Mouse (Mus musculus) subcutaneous adipose tissue, adult 2 months (tissue): Measurements from ENCODE around the gene Patl2. TPM values are rescaled to one million over a fixed set of nuclear protein-coding genes. Genes with fewer than 3 reads are reported as not detected.

Source experiments
- polyA plus RNA-seq: library from polyadenylated mRNA; depleted of rRNA; stranded (reverse); fragments of >200 nt; gene quantifications from 2 replicates; pipeline ENCODE4 v1.2.3, GENCODE M21; 2012; ENCODE audit warnings: low replicate concordance; rRNA removed

The Patl2 gene
- not detected in 2 replicates for polyA plus RNA-seq

GRCm38 (mm10) chr2:122186106-122186505 is at the start of gene Patl2, which contains the start of gene Terb2:
Patl2 (minus strand) TSS chr2:122186189.
Terb2 (plus strand) TSS chr2:122186272.

GRCm38 (mm10) chr2:122234611-122235288 is 48.8 kb upstream of the Patl2 start, which contains the start of gene Sord:
Sord (plus strand) TSS chr2:122234749.

GRCm38 (mm10) chr2:122160680-122161079 is 25.3 kb downstream of the Patl2 start, which contains the start of gene Trim69:
Trim69 (plus strand) TSS chr2:122160700.

GRCm38 (mm10) chr2:122147508-122148241 is 38.3 kb downstream of the Patl2 start, which contains the start of gene B2m:
B2m (plus strand) TSS chr2:122147686.

GRCm38 (mm10) chr2:122117961-122118958 is 67.7 kb downstream of the Patl2 start, which contains the start of gene Spg11:
Spg11 (minus strand) TSS chr2:122118386.

Other genes starting within 250 kb of the Patl2 start
- gene Ctdspl2, start 230.2 kb downstream of the Patl2 start, polyA plus RNA-seq, result 4.9 and 9.0 TPM in 2 replicates
- 0.06 TPM in 1 of 2 replicates, not detected in the other for gene Mageb3, start 230.1 kb downstream of the Patl2 start, polyA plus RNA-seq
- gene Eif3j1, start 157.6 kb downstream of the Patl2 start, polyA plus RNA-seq, result 4.0 and 6.2 TPM in 2 replicates
- gene Spg11, start 67.8 kb downstream of the Patl2 start, polyA plus RNA-seq, result 10.6 and 13.6 TPM in 2 replicates
- 1,289 and 2,871 TPM in 2 replicates for gene B2m, start 38.5 kb downstream of the Patl2 start, polyA plus RNA-seq
- gene Trim69, start 25.5 kb downstream of the Patl2 start, polyA plus RNA-seq, result 0.09 and 0.24 TPM in 2 replicates
- not detected in 2 replicates for gene Terb2, start 83 bp upstream of the Patl2 start, polyA plus RNA-seq
- 25.4 and 41.6 TPM in 2 replicates for gene Sord, start 48.6 kb upstream of the Patl2 start, polyA plus RNA-seq
- gene Duox2, start 112.3 kb upstream of the Patl2 start, polyA plus RNA-seq, result 0.27 and 0.81 TPM in 2 replicates
- 0.09 and 0.54 TPM in 2 replicates for gene Duoxa2, start 112.7 kb upstream of the Patl2 start, polyA plus RNA-seq
- 2.9 and 14.9 TPM in 2 replicates for gene Duoxa1, start 127.5 kb upstream of the Patl2 start, polyA plus RNA-seq
- gene Duox1, start 129.5 kb upstream of the Patl2 start, polyA plus RNA-seq, result 0.58 and 2.0 TPM in 2 replicates
- gene Shf, start 183.0 kb upstream of the Patl2 start, polyA plus RNA-seq, result 13.9 and 15.1 TPM in 2 replicates
- 8.5 and 40.7 TPM in 2 replicates for gene Slc28a2, start 240.3 kb upstream of the Patl2 start, polyA plus RNA-seq